Mouse (Mus musculus): ENCODE results near the gene Pm20d1. TPM values are rescaled to one million over a fixed set of nuclear protein-coding genes. Genes with fewer than 3 reads are reported as not detected.

Gene Pm20d1
- polyA plus RNA-seq, 1 experiment from 2014 or later: 0.53 TPM

- no peaks in the 10 kb centered on the region for H3K27me3 ChIP-seq
- no peak overlapping the region for H3K9ac ChIP-seq
- H3K4me2 ChIP-seq: no peak overlapping the region
- no peaks in the 10 kb centered on the region for H3K4me1 ChIP-seq
- WGBS: 58% methylated on average over 9 of the region's 9 CpGs
- no peaks in the 10 kb centered on the region for H3K9me3 ChIP-seq
- no peak overlapping the region for H3K4me3 ChIP-seq
- H3K27ac ChIP-seq: no peak overlapping the region
- no peak for ATAC-seq (ENCODE audit: insufficient number of reproducible peaks, insufficient read depth, low FRiP score, low TSS enrichment, low read depth)
- no peaks in the 10 kb centered on the region for H3K36me3 ChIP-seq
Observed at GRCm38 (mm10) chr1:131759667-131760427, 37.3 kb upstream of the Pm20d1 start.

GRCm38 (mm10) chr1:131760428-131760820 is 36.8 kb upstream of the Pm20d1 start:
- ATAC-seq (ENCODE audit: insufficient number of reproducible peaks, insufficient read depth, low FRiP score, low TSS enrichment, low read depth): no peak
- 73% methylated on average over 3 of the region's 3 CpGs for WGBS
- Histone ChIP-seq H3K4me1 (no peaks in the 10 kb centered on the region), H3K4me2 (no peak overlapping the region), H3K9me3 (no peaks in the 10 kb centered on the region), H3K9ac (no peak overlapping the region), H3K4me3 (no peak overlapping the region), H3K27ac (no peak overlapping the region), H3K27me3 (no peaks in the 10 kb centered on the region), H3K36me3 (no peaks in the 10 kb centered on the region)

GRCm38 (mm10) chr1:131761079-131761831 is 35.9 kb upstream of the Pm20d1 start:
- ATAC-seq (ENCODE audit: insufficient number of reproducible peaks, insufficient read depth, low FRiP score, low TSS enrichment, low read depth): no peak
- Histone ChIP-seq H3K4me1 (no peaks in the 10 kb centered on the region), H3K4me2 (no peak overlapping the region), H3K9ac (no peak overlapping the region), H3K27me3 (no peaks in the 10 kb centered on the region), H3K27ac (no peak overlapping the region), H3K9me3 (no peaks in the 10 kb centered on the region), H3K4me3 (no peak overlapping the region), H3K36me3 (no peaks in the 10 kb centered on the region)
- WGBS: 86% methylated on average over 13 of the region's 13 CpGs

- no peaks in the 10 kb centered on the region for H3K9me3 ChIP-seq
- no peak for ATAC-seq (ENCODE audit: insufficient number of reproducible peaks, insufficient read depth, low FRiP score, low TSS enrichment, low read depth)
- no peak overlapping the region for H3K4me3 ChIP-seq
- H3K4me2 ChIP-seq: no peak overlapping the region
- no peaks in the 10 kb centered on the region for H3K27me3 ChIP-seq
- 60% methylated on average over 9 of the region's 9 CpGs for WGBS
- no peak overlapping the region for H3K27ac ChIP-seq
- H3K4me1 ChIP-seq: no peaks in the 10 kb centered on the region
- H3K9ac ChIP-seq: no peak overlapping the region
- no peaks in the 10 kb centered on the region for H3K36me3 ChIP-seq
Observed at GRCm38 (mm10) chr1:131763683-131764082, 33.5 kb upstream of the Pm20d1 start.

GRCm38 (mm10) chr1:131764581-131765338 is 32.4 kb upstream of the Pm20d1 start:
- no peak for ATAC-seq (ENCODE audit: insufficient number of reproducible peaks, insufficient read depth, low FRiP score, low TSS enrichment, low read depth)
- 58% methylated on average over 8 of the region's 8 CpGs for WGBS

GRCm38 (mm10) chr1:131765357-131766001 is 31.7 kb upstream of the Pm20d1 start:
- WGBS: 12% methylated on average over 11 of the region's 11 CpGs
- H3K4me3 ChIP-seq: no peak overlapping the region
- no peaks in the 10 kb centered on the region for H3K9me3 ChIP-seq

More at GRCm38 (mm10) chr1:131764581-131765338, 32.4 kb upstream of the Pm20d1 start:
- Histone ChIP-seq H3K27me3 (no peaks in the 10 kb centered on the region), H3K4me1 (no peaks in the 10 kb centered on the region), H3K9me3 (no peaks in the 10 kb centered on the region), H3K27ac (no peak overlapping the region), H3K9ac (no peak overlapping the region), H3K4me2 (no peak overlapping the region), H3K36me3 (no peaks in the 10 kb centered on the region), H3K4me3 (no peak overlapping the region)

GRCm38 (mm10) chr1:131769296-131769695 is 27.9 kb upstream of the Pm20d1 start:
- no peaks in the 10 kb centered on the region for H3K27me3 ChIP-seq

More at GRCm38 (mm10) chr1:131765357-131766001, 31.7 kb upstream of the Pm20d1 start:
- Histone ChIP-seq H3K4me1 (0 out of 2 replicates have a peak, but pooled peaks cover under 1% of the 10 kb centered on the region), H3K36me3 (no peaks in the 10 kb centered on the region), H3K27me3 (no peaks in the 10 kb centered on the region), H3K4me2 (peak overlapping the region; percentile 38), H3K9ac (no peak overlapping the region), H3K27ac (no peak overlapping the region)
- ATAC-seq (ENCODE audit: insufficient number of reproducible peaks, insufficient read depth, low FRiP score, low TSS enrichment, low read depth): no peak; the same call in 1 of the 2 replicates

GRCm38 (mm10) chr1:131770656-131771055 is 26.5 kb upstream of the Pm20d1 start:
- Histone ChIP-seq H3K9ac (no peak overlapping the region), H3K4me2 (no peak overlapping the region), H3K4me1 (peaks cover 4% of the 10 kb centered on the region; the same call in 1 of the 2 replicates), H3K4me3 (no peak overlapping the region), H3K9me3 (no peaks in the 10 kb centered on the region), H3K27ac (no peak overlapping the region), H3K27me3 (no peaks in the 10 kb centered on the region), H3K36me3 (no peaks in the 10 kb centered on the region)
- no peak for ATAC-seq (ENCODE audit: insufficient number of reproducible peaks, insufficient read depth, low FRiP score, low TSS enrichment, low read depth)
- 60% methylated on average over 4 of the region's 4 CpGs for WGBS

More at GRCm38 (mm10) chr1:131769296-131769695, 27.9 kb upstream of the Pm20d1 start:
- H3K4me2 ChIP-seq: no peak overlapping the region
- no peaks in the 10 kb centered on the region for H3K9me3 ChIP-seq
- no peak overlapping the region for H3K4me3 ChIP-seq
- no peak for ATAC-seq (ENCODE audit: insufficient number of reproducible peaks, insufficient read depth, low FRiP score, low TSS enrichment, low read depth)
- H3K27ac ChIP-seq: no peak overlapping the region
- 70% methylated on average over 3 of the region's 3 CpGs for WGBS
- no peaks in the 10 kb centered on the region for H3K36me3 ChIP-seq
- H3K9ac ChIP-seq: no peak overlapping the region
- H3K4me1 ChIP-seq: peaks cover 4% of the 10 kb centered on the region; the same call in 1 of the 2 replicates

- Histone ChIP-seq H3K27me3 (no peaks in the 10 kb centered on the region), H3K4me2 (no peak overlapping the region), H3K4me3 (no peak overlapping the region), H3K9ac (no peak overlapping the region), H3K27ac (no peak overlapping the region), H3K36me3 (no peaks in the 10 kb centered on the region), H3K4me1 (peaks cover 4% of the 10 kb centered on the region; the same call in 1 of the 2 replicates), H3K9me3 (no peaks in the 10 kb centered on the region)
- ATAC-seq (ENCODE audit: insufficient number of reproducible peaks, insufficient read depth, low FRiP score, low TSS enrichment, low read depth): no peak
Observed at GRCm38 (mm10) chr1:131771440-131771839, 25.7 kb upstream of the Pm20d1 start.

GRCm38 (mm10) chr1:131794591-131794990 is 2.6 kb upstream of the Pm20d1 start:
- WGBS: 8% methylated on average over 3 of the region's 3 CpGs
- peaks cover 4% of the 10 kb centered on the region for H3K4me1 ChIP-seq
- peaks cover 7% of the 10 kb centered on the region for H3K27me3 ChIP-seq
- H3K9ac ChIP-seq: no peak overlapping the region
- 0 out of 2 replicates have a peak overlapping the region, but pooled peaks have one; percentile 29 for H3K27ac ChIP-seq
- no peak overlapping the region for H3K4me2 ChIP-seq
- no peak for ATAC-seq (ENCODE audit: insufficient number of reproducible peaks, insufficient read depth, low FRiP score, low TSS enrichment, low read depth)
- no peak overlapping the region for H3K4me3 ChIP-seq
- H3K9me3 ChIP-seq: no peaks in the 10 kb centered on the region
- H3K36me3 ChIP-seq: no peaks in the 10 kb centered on the region

- H3K27me3 ChIP-seq: peaks cover 7% of the 10 kb centered on the region
- no peak overlapping the region for H3K4me3 ChIP-seq
- no peak overlapping the region for H3K9ac ChIP-seq
- 77% methylated on average over 3 of the region's 3 CpGs for WGBS
- no peaks in the 10 kb centered on the region for H3K9me3 ChIP-seq
- H3K36me3 ChIP-seq: no peaks in the 10 kb centered on the region
- H3K4me2 ChIP-seq: no peak overlapping the region
- ATAC-seq (ENCODE audit: insufficient number of reproducible peaks, insufficient read depth, low FRiP score, low TSS enrichment, low read depth): no peak
- H3K27ac ChIP-seq: no peak overlapping the region
- peaks cover 8% of the 10 kb centered on the region for H3K4me1 ChIP-seq
Observed at GRCm38 (mm10) chr1:131795171-131795570, 2.0 kb upstream of the Pm20d1 start.

Data from embryonic facial prominence, embryonic 13.5 days (tissue).